Mouse (Mus musculus) left cerebral cortex, postnatal 25 days (tissue): ENCODE measurements around the gene Luzp2. TPM values are rescaled to one million over a fixed set of nuclear protein-coding genes. Genes with fewer than 3 reads are reported as not detected.
"Not testable (repeated sequence)": the region's sequence is repeated elsewhere in the genome, so short reads cannot be mapped to it uniquely, and the experiment has no call there.

ENCODE experiments used
- DNase-seq, 2 experiments: peaks; one replicate each; pipeline ENCODE4 v3.0.0; 2022; ENCODE audit warnings: low spot score in 2 of 2, mixed read lengths in 1 of 2
- intact Hi-C: fragments of 180-260 bp; cut with DNase I; formaldehyde crosslinking; loops from one replicate; pipeline ENCODE4 v1.15.1; 2025
- total RNA-seq, 2 experiments: library from RNA; stranded (reverse); gene quantifications; 2 replicates each; pipeline ENCODE4 v1.2.3; 2021

Luzp2 gene
- total RNA-seq, 2 experiments from 2014 or later = 101 to 104 TPM

- intact Hi-C loops = no loop called here
These were observed 142.1 kb downstream of the Luzp2 start for GRCm38 (mm10) chr7:54977372-54977771.

GRCm38 (mm10) chr7:54980585-54980984 is 145.3 kb downstream of the Luzp2 start:
- DNase-seq = no peak
- intact Hi-C loops = no loop called here

More at GRCm38 (mm10) chr7:54977372-54977771, 142.1 kb downstream of the Luzp2 start:
- DNase-seq = no peak

GRCm38 (mm10) chr7:55000397-55000796 is 165.1 kb downstream of the Luzp2 start:
- intact Hi-C loops = no loop called here
- DNase-seq = no peak

GRCm38 (mm10) chr7:55009173-55009771 is 174.0 kb downstream of the Luzp2 start:
- DNase-seq = no peak
- intact Hi-C loops = no loop called here

- intact Hi-C loops, DNase-seq: not testable (repeated sequence)
These were observed 298.6 kb downstream of the Luzp2 start for GRCm38 (mm10) chr7:55133850-55134249.

- no peak for DNase-seq
- intact Hi-C loops = loop anchor here (10.0 kb wide), 1 partner anchor 546 kb away; no protein-coding TSS in a partner anchor
These were observed 353.6 kb downstream of the Luzp2 start for GRCm38 (mm10) chr7:55188927-55189326.

- peak; percentile 24 to 80 for DNase-seq
- intact Hi-C loops = loop anchor here (10.0 kb wide), 1 partner anchor 545 kb away; no protein-coding TSS in a partner anchor
These were observed 354.2 kb downstream of the Luzp2 start for GRCm38 (mm10) chr7:55189496-55189895.

- intact Hi-C loops = no loop called here
- DNase-seq = no peak
These were observed 355.4 kb downstream of the Luzp2 start for GRCm38 (mm10) chr7:55190655-55191054.

- DNase-seq = peak in 1 of 2 experiments; percentile 56
- intact Hi-C loops = no loop called here
These were observed 363.5 kb downstream of the Luzp2 start for GRCm38 (mm10) chr7:55198806-55199205.

- DNase-seq = no peak
- intact Hi-C loops = no loop called here
These were observed 387.7 kb downstream of the Luzp2 start for GRCm38 (mm10) chr7:55222997-55223396.

- no peak for DNase-seq
- intact Hi-C loops = no loop called here
These were observed 394.1 kb downstream of the Luzp2 start for GRCm38 (mm10) chr7:55229407-55229806.
